Mouse (Mus musculus): ENCODE data around the gene Epha10.
A peak's percentile ranks its signal among the peaks of the same experiment; 100 is the strongest.
"Not testable (repeated sequence)": the region's sequence is repeated elsewhere in the genome, so short reads cannot be mapped to it uniquely, and the experiment has no call there.

Gene Epha10

GRCm38 (mm10) chr4:124894508-124895428 lies 14.1 kb downstream of the Epha10 start:
- DNase-seq (ENCODE audit: low read depth, low spot score), result no peak

GRCm38 (mm10) chr4:124898428-124898827 lies 17.7 kb downstream of the Epha10 start:
- no peak for DNase-seq (ENCODE audit: low read depth, low spot score)

- DNase-seq (ENCODE audit: low read depth, low spot score), result no peak
Observed at GRCm38 (mm10) chr4:124899906-124900305, 19.2 kb downstream of the Epha10 start.

GRCm38 (mm10) chr4:124905417-124905816 lies 24.7 kb downstream of the Epha10 start:
- DNase-seq (ENCODE audit: low read depth, low spot score), result peak; percentile 32

- no peak for DNase-seq (ENCODE audit: low read depth, low spot score)
Observed at GRCm38 (mm10) chr4:124905971-124906822, 25.5 kb downstream of the Epha10 start.

- DNase-seq (ENCODE audit: low read depth, low spot score), result no peak
Observed at GRCm38 (mm10) chr4:124928102-124928501, 47.4 kb downstream of the Epha10 start.

GRCm38 (mm10) chr4:124936613-124937471 lies 56.1 kb downstream of the Epha10 start, which contains the start of gene 9930104L06Rik:
TSS of gene 9930104L06Rik (plus strand) at chr4:124937048.
- DNase-seq (ENCODE audit: low read depth, low spot score), result peak; percentile 99

GRCm38 (mm10) chr4:124939211-124939610 lies 58.5 kb downstream of the Epha10 start, which contains the start of gene Cdca8:
TSS of gene Cdca8 (minus strand) at chr4:124939311.
- DNase-seq (ENCODE audit: low read depth, low spot score), result not testable (repeated sequence)

GRCm38 (mm10) chr4:124943022-124943421 lies 62.3 kb downstream of the Epha10 start:
- DNase-seq (ENCODE audit: low read depth, low spot score), result peak; percentile 84

GRCm38 (mm10) chr4:124943781-124944180 lies 63.1 kb downstream of the Epha10 start:
- no peak for DNase-seq (ENCODE audit: low read depth, low spot score)

GRCm38 (mm10) chr4:124944961-124945360 lies 64.3 kb downstream of the Epha10 start:
- DNase-seq (ENCODE audit: low read depth, low spot score), result peak; percentile 41

GRCm38 (mm10) chr4:124949488-124949887 lies 68.8 kb downstream of the Epha10 start:
- no peak for DNase-seq (ENCODE audit: low read depth, low spot score)

GRCm38 (mm10) chr4:124950181-124951035 lies 69.7 kb downstream of the Epha10 start:
- DNase-seq (ENCODE audit: low read depth, low spot score), result no peak

GRCm38 (mm10) chr4:124951036-124951433 lies 70.3 kb downstream of the Epha10 start:
- DNase-seq (ENCODE audit: low read depth, low spot score), result no peak

- DNase-seq (ENCODE audit: low read depth, low spot score), result no peak
Observed at GRCm38 (mm10) chr4:124953546-124953945, 72.8 kb downstream of the Epha10 start.

GRCm38 (mm10) chr4:124957284-124957683 lies 76.6 kb downstream of the Epha10 start:
- DNase-seq (ENCODE audit: low read depth, low spot score), result no peak

- DNase-seq (ENCODE audit: low read depth, low spot score), result no peak
Observed at GRCm38 (mm10) chr4:124959062-124959461, 78.4 kb downstream of the Epha10 start.

GRCm38 (mm10) chr4:124960940-124961339 lies 80.2 kb downstream of the Epha10 start:
- no peak for DNase-seq (ENCODE audit: low read depth, low spot score)

- no peak for DNase-seq (ENCODE audit: low read depth, low spot score)
Observed at GRCm38 (mm10) chr4:124962576-124962975, 81.9 kb downstream of the Epha10 start.

GRCm38 (mm10) chr4:124964912-124965599 lies 84.4 kb downstream of the Epha10 start:
- no peak for DNase-seq (ENCODE audit: low read depth, low spot score)
